In genomic region chr1:40983762-40984161, GRCm38 (mm10) we compare ENCODE assay signal across 11 mouse cellular contexts.
"Had no signal": no experiment of that assay in that cellular context is flagged by ENCODE, and none has a peak within 500 bp of the region (broad histone marks: within the 10 kb centered on the region; RNA-seq: fewer than 3 reads in every experiment).

No protein-coding gene starts in this region.

- H3K9ac ChIP-seq: limb, embryonic 12.5 days; liver, embryonic 13.5 days; liver, postnatal 0 days; lung, embryonic 15.5 days; midbrain, embryonic 13.5 days had no signal

- H3K27me3 ChIP-seq: limb, embryonic 12.5 days; liver, embryonic 13.5 days; lung, embryonic 15.5 days; midbrain, embryonic 13.5 days had no signal

- H3K4me3 ChIP-seq: limb, embryonic 12.5 days; liver, embryonic 13.5 days; lung, embryonic 15.5 days; midbrain, embryonic 13.5 days had no signal

- DNase-seq: liver; liver, embryonic 13.5 days; liver, postnatal 0 days; lung, postnatal 14 days; right cerebral cortex, postnatal 14 days; thymus, adult 2 months; thymus, postnatal 25 days had no signal

- ATAC-seq: hindbrain, postnatal 0 days; liver, postnatal 0 days; midbrain, embryonic 13.5 days had no signal

- H3K27ac ChIP-seq: hindbrain, postnatal 0 days; limb, embryonic 12.5 days; liver, embryonic 13.5 days; lung, embryonic 15.5 days; midbrain, embryonic 13.5 days had no signal

- H3K9me3 ChIP-seq: limb, embryonic 12.5 days; liver, embryonic 13.5 days; lung, embryonic 15.5 days; midbrain, embryonic 13.5 days had no signal

- H3K36me3 ChIP-seq: limb, embryonic 12.5 days; liver, embryonic 13.5 days; lung, embryonic 15.5 days; midbrain, embryonic 13.5 days had no signal

- H3K4me1 ChIP-seq: limb, embryonic 12.5 days; liver, embryonic 13.5 days; lung, embryonic 15.5 days; midbrain, embryonic 13.5 days had no signal

- H3K4me2 ChIP-seq: limb, embryonic 12.5 days; liver, embryonic 13.5 days; lung, embryonic 15.5 days; midbrain, embryonic 13.5 days had no signal
